In the genomic region with DNA sequence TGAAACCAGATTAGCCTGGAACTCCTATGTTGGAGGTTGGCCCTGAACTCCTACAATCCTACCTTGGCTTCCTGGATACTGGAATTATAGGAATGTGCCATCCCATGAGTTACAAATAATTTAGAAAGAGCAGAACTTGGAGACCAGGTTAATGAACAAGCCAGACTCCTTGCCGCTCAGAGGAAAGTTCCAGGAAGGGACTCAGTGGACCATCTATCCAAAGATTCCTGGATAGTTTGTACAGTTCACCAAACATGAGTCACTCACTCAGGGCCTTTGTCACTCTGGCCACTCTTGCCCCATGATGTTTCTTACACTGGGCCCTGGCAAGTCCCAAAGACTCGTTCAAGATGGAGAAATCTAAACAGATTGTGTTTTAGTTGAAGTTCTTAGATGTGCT, we compare ENCODE assay signal across 16 mouse cellular contexts.
"Had no signal": no experiment of that assay in that cellular context is flagged by ENCODE, and none has a peak within 500 bp of the region (broad histone marks: within the 10 kb centered on the region; RNA-seq: fewer than 3 reads in every experiment).

No protein-coding gene starts in this region.

- H3K27ac ChIP-seq: layer of hippocampus, adult 2 months; limb, embryonic 10.5 days; limb, embryonic 13.5 days; liver, embryonic 13.5 days; macrophage; midbrain, embryonic 12.5 days; midbrain, embryonic 15.5 days; neural tube, embryonic 12.5 days; neural tube, embryonic 15.5 days; stomach, postnatal 0 days had no signal

- H3K4me3 ChIP-seq: layer of hippocampus, adult 2 months; limb, embryonic 10.5 days; limb, embryonic 13.5 days; liver, embryonic 13.5 days; midbrain, embryonic 12.5 days; midbrain, embryonic 15.5 days; neural tube, embryonic 12.5 days; neural tube, embryonic 15.5 days had no signal

- H3K36me3 ChIP-seq: limb, embryonic 13.5 days; midbrain, embryonic 12.5 days; midbrain, embryonic 15.5 days; neural tube, embryonic 12.5 days; neural tube, embryonic 15.5 days had no signal

- H3K4me1 ChIP-seq: limb, embryonic 10.5 days; limb, embryonic 13.5 days; liver, embryonic 13.5 days; midbrain, embryonic 12.5 days; midbrain, embryonic 15.5 days; neural tube, embryonic 12.5 days; neural tube, embryonic 15.5 days had no signal

- DNase-seq: layer of hippocampus, adult 9-11 months; liver, embryonic 13.5 days; lung, embryonic 14.5 days; right cerebral cortex, adult 18-20 months; right cerebral cortex, postnatal 14 days; right cerebral cortex, postnatal 4 days; thymus, postnatal 36 days had no signal

- H3K9me3 ChIP-seq: limb, embryonic 10.5 days; limb, embryonic 13.5 days; midbrain, embryonic 12.5 days; neural tube, embryonic 12.5 days had no signal

- H3K27me3 ChIP-seq: limb, embryonic 13.5 days; midbrain, embryonic 12.5 days; midbrain, embryonic 15.5 days; neural tube, embryonic 12.5 days; neural tube, embryonic 15.5 days had no signal
